Mouse (Mus musculus): ENCODE measurements around the gene Tns1.

GRCm38 (mm10) chr1:74066576-74066975, 57.7 kb downstream of the Tns1 start:
- TF ChIP-seq MAX (IDR thresholded peaks at IDR 0.05; ENCODE audit: low read depth) (no peak), MYOG (IDR thresholded peaks at IDR 0.05; ENCODE audit: control insufficient read depth in 1 of 3, insufficient read depth in 1 of 3, insufficient read length in 2 of 3, low read depth in 2 of 3) (no peak), POLR2AphosphoS2 (IDR thresholded peaks at IDR 0.05; ENCODE audit: insufficient read length, low read depth) (no peak), SRF (IDR thresholded peaks at IDR 0.05; ENCODE audit: control insufficient read depth, insufficient read length, low read depth) (no peak), USF1 (IDR thresholded peaks at IDR 0.05; ENCODE audit: low read depth) (no peak), CEBPB (IDR thresholded peaks at IDR 0.05; ENCODE audit: insufficient read depth, poor library complexity, severe bottlenecking) (no peak), REST (IDR thresholded peaks at IDR 0.05; ENCODE audit: insufficient read depth, insufficient read length) (no peak)
